Mouse (Mus musculus) liver, embryonic 14.5 days (tissue): ENCODE data around the gene Med13l.

Source experiments
- CTCF ChIP-seq: IDR thresholded peaks from 2 replicates; pipeline ENCODE4 v1.5.1; 2016; ENCODE audit warnings: antibody characterized with exemption, low read depth, control low read depth
- EP300 ChIP-seq: IDR thresholded peaks from 2 replicates; pipeline ENCODE4 v1.6.1; 2016; ENCODE audit warnings: antibody characterized with exemption, low read depth

DNA sequence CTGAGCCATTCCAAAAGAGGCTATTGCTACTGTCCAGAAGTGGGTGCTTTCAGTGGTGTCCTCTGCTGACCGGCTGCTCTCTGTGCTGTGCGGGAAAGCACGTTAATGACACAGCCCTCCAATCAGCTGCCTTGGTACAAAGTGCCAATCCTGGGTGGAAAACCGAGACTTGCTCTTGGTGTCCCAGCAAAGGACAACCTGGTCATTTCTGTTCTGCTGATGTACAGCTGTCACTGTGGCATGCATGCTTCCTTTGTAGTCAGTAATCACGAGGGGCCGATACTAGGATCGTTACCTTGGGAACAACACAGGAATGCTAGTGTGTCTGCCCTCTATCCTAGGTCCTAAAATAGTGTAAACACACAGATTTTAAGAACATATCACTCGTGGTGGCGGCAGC lies 142.2 kb downstream of the Med13l start:
- no peak for TF ChIP-seq CTCF
- TF ChIP-seq EP300: no peak
